Mouse (Mus musculus) embryo, embryonic 11 days (tissue): ENCODE measurements around the gene Map7.

Source experiments
- DNase-seq: peaks from one replicate; pipeline ENCODE4 v3.0.0-alpha.2; 2015

Gene Map7

DNA sequence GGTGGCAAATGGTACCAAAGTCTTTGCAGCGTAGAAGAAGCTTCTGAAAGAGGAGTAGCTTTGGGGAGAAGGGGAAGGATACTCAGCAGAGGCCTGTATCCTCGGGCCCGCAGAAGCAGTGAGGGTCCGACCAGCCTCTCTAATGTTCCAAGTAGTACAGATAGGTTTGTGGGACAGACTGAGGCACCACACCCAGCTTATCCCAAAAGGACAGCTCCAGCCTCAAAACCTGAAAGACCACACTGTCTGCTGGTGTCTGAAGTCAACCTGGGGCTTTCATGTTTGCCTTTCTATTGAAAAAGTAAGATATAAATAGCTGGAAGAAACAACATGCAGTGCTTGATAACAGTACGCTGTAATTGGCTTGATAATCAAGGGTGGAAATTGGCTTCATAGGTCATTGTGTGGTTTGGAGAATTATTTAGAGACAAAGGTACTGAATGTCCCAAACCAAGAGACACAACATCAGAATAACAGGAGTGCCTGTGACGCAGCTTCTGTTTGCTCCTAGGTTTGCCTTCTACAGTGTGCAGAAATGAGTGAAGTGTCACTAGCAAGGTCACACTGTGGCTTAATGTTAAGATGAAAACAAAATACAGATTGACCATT is 42.0 kb downstream of the Map7 start:
- no peak for DNase-seq

DNA sequence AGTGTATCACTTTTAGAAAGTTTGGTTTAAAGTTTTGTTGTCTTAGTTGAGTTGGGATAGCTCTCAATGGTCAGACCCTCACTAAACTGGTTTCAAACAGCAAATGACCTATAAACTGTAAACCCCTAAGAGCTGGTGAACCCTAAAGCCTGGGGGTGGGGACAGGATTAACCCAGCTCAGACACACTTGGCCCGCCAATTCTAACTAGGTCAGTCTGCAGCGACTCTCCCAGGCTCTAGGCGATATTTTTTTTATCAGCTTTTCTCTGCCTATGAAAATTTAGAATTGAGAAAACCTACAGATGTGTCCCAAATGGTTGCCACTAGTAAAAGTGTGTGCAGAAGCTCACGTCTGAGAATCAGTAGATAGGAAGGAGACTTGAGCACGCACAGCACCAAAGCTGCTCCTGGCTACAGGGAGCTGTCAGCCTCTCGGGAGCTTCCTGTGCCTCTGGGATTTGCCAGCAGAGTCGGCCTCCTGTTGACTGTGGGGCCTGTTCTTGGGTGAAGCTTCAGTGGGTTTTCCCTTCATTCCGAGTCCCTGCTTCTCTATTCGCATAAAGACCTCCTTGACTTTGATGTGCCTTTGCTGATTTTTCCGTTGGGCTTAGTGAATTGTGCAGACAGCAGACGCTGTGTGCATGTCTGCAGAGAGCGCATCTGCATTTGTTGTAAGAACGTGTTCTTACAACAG is 46.7 kb downstream of the Map7 start:
- DNase-seq: peak; percentile 21

DNA sequence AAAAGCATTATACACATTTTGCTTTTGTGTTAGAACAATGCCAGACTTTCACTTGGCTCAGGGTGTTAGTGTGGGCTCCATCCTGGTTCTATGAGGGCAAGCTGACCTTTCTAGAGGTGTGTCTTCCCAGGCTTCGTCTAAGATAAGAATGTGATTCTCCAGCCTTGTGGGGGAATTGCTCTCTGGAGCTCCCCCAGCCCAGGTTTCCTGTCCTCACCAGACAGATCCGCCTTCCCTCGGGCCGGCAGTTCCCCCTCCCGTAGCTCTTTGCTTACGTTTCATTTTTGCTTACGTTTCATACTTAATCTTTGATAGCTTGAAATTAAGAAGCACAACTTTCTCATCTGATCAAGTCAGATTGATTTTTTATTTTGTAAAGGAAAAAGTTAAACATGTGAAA is 48.8 kb downstream of the Map7 start:
- DNase-seq: no peak

DNA sequence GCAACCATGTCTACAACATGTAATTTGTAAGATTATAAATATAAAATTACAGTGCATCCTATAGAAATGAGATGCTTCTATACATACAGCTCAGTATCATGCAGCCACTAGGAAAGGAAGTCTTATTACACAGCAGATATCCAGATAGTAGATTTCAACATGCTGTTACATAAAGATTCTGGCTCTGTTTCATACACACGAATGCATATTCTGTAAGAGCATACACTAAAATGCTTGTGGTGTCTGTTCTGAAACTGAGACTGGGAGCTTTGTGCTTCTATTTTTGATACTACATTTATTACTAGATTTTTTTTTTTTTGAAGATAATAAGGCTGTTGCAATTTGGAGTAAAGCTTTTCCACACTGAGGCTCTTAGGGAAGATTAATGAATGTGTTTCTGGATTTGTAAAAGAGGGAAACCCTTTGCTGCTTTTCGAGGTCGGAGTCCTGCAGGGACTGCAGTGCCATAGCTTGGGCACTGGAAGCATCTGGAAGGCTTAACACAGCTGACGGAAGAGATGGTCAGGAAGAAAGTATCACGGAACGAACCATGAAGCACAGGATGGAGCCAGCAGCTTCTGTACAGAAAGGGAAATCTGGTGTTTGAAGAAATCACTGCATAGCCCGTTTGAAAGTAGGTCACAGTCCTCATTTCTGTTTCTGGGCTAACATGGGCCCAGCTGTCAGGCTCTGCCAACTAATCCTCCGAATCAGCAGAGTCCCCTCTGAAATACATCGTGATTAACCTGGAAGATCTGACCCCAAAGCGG is 50.9 kb downstream of the Map7 start:
- DNase-seq: no peak

DNA sequence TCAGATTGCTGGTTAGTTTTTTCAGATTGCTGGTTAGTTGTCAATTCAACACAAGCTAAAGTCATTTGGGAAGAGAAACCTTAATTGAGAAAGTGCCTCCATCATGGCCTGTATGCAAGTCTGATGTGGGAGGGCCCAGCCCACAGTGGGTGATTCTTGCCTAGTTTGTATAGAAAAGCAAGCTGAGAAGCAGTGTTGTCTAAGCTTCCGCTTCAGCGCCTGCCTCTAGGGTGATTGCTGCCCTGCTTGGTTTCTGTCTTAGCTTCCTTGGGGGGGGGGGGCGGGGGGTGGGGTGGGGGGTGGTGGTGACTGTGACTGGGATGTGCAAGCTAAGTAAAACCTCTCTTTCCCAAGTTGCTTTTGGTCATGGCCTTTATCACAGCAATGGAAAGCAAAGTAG is 53.0 kb downstream of the Map7 start:
- no peak for DNase-seq

DNA sequence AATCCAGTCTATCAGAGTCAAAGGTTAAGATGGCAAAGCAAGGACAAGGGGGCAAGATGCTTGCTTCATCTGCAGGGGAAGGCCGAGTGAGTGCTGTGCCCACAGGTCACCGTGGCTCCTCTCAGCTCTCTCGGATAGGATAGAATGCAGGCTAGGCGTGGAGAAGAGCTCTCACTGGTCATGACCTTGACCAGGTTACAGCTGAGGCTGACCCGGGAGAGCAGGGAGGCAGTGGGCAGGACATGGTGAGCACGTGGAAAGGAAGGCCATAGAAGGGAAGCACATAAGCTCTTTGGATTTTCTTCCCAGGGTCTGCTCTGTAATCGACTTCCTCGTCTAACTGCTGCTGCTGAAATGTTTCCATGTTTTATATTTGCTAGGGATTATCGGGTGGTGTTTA is 53.9 kb downstream of the Map7 start:
- no peak for DNase-seq

DNA sequence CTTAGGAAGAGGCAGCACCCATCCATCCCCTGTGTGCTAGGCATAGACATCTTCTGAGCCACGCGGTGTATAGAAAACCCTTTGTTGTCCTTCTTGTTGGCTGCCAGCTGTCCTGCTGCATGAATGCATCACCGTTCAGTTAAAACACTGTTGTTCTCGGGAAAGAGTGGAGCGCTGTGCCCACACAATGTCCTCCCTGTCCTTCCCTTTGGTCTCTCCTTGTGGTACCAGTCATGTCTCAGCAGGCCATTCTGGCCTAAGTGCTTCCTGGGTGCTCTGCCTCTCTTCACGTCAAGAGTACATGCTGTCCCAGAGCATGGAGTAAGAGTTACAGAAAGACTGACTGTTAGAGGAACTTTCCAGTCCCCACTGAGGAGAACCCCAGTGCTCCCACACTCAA is 54.5 kb downstream of the Map7 start:
- no peak for DNase-seq

DNA sequence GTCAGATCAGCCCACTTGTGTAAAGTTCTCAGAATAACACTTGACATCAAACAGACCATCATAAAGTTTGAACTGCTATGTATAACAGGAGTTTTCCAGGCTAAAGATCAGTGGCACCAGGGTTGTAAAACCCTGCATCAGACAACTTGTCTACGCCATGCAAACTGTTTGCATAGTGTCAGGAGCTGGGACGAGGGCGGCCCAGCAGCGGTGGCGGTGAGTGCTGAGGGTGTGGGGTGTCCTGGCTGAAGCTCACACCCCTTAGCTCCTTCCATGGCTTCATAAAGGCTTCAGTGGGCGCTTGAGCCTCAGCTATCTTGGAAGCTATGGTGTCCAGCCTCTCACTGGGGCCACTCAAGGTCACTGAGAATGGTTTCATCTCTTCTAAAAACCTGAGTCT is 55.2 kb downstream of the Map7 start:
- DNase-seq: no peak

DNA sequence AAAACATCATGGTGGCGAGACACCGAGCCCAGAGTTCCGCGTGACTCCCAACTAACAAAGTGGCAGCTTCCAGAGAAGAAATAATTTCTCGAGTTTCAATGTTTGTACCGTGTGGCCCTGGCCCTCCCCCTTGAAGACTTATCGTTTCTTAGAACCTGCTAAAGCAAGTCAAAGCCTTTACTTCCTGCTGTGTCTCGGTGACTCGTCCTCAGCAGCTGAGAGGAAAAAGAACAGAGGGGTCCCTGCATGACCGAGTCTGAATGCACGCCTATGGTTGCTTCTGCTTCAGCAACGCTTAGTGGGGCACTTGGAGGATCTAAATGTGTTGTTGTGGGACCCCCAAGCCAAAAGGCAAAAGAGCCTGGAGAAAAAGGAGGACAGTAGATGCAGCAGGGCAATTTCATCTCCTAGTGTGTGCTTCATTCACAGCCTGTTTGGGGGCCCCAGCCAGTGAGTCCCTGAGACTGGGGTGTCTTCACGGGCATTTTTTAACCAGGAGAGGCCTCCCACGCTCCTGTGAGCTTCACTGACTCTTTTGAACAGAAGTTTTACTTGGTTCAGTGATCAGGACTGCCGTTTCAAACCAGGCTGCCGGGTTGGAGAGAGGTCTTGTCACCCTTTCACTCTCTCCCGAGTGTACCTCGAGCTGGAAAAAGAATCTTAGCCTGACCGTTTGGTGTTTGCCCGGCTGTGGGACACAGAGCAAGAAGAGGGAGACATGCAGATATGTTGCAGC is 56.6 kb downstream of the Map7 start:
- peak; percentile 41 for DNase-seq

DNA sequence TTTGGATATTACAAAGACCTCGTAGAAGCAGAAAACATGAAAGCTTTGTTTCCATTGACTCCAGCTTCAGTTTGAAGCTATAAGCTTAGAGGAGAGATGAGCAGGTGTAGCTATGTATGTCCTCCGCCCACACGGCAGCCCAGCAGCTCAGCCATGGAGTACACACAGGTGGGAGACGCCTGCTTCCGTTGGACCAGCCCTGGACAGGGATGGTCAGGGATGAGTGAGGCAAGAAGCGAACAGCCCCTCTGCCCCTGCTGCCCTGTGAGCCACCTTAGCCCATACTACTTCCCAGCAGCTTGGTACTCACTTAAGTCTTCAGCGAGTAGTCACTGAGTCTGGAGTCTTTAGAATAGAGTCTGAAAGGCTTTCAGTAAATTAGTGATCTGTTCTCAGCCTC is 58.7 kb downstream of the Map7 start:
- DNase-seq: no peak

DNA sequence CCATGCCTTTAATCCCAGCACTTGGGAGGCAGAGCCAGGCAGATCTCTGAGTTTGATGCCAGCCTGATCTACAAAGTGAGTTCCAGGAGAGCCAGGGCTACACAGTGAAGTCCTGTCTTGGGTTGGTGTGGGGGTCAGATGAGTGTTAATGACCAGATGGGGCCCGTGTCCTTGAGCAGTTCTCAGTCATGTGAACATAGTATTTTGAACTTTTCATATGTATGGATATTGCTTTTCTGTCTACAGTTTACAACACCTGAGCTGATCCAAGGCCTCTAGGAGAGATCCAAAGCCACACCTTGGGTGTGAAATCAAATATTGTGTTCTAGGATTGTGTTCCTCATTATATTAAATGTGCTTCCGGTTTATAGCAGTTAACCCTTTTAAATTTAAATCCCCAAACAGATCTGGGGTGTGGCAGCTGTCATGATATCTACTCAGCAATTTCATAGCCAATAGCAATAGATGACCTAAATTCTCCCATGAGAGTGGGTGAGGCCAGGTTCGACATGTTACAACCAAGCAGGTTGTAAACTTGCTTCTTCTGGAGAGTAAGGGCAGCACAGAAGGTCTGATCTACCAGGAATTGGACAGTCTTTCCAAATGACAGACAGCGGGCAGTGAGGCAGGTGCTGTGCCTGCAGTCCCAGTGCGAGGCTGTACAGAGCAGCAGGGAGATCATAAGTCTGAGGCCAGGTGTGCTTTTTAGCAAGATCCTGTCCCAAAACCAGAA is 61.5 kb downstream of the Map7 start:
- no peak for DNase-seq

DNA sequence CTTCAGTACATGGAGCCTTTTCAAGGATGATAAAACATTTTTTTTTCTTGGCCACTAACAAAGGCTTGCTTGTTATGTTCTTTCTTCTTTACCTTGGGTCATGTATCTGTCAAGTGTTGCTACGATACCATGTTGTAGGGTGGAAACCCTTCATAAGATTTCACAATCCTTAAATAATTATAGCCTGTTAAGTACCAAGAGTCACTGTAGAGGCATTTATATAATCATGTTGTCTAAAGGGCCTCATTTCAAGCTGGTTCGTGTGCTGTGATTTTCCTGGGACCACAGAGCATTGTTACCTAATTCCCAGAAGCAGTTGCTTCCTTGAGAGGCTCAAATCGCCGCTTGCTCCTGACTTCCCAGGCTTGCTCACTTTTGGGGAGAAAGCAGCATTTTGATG is 66.1 kb downstream of the Map7 start:
- DNase-seq: no peak

DNA sequence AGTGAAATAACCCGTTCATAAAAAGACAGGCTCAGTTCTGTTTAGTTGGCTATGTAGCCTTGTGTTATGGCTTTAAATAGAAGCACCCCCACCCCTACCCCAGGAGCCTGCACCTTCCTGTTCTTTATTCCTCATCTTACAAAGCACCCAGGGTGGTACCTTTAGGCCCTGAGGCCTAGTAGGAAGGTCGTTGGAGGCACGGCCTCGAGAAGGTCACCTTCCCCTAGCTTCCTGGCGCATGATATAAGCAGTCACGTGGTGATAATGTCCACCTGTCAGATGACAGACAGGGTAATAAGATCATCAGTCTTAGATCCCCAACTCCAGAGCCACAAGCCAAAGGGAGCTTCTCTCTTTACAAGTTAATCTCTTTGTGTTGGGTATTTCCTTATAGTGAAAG is 68.7 kb downstream of the Map7 start:
- no peak for DNase-seq

DNA sequence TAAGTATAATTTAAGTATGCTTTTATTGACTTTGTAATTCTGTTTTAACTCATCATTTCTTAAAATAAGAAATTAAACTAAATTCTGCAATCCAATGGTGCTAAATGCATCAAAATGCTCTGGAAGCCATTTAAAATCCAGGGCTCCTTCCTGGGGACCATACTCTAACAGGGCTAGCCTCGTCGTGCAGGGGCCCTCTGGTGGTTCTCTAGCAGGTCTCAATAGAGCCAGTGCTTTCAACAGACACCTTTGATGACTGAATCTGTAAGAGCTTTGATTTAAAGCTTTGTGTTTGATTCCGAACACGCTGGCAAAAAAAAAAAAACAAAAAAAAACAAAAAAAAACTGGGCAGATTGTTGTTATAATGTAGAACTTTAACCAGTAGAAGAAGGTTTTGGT is 70.6 kb downstream of the Map7 start:
- DNase-seq: no peak

DNA sequence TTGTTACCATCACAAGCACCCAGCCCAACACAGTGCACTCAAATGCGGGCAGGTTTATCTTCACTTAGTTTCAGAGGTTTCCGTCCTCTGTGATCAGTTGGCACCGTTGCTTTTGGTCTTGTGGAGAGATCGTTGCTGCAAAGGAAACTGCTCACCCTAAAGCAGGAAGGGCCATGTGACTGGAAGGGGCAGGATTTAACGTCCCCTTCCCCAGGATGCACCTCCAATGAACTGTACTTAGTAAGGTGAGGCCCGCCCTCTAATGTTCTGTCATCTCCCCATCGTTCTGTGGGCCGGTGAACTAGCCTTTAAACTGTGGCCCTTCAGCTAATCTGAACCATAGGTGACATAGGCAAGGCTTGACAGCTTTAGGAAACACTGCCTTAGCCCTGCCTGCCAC is 71.3 kb downstream of the Map7 start:
- no peak for DNase-seq

DNA sequence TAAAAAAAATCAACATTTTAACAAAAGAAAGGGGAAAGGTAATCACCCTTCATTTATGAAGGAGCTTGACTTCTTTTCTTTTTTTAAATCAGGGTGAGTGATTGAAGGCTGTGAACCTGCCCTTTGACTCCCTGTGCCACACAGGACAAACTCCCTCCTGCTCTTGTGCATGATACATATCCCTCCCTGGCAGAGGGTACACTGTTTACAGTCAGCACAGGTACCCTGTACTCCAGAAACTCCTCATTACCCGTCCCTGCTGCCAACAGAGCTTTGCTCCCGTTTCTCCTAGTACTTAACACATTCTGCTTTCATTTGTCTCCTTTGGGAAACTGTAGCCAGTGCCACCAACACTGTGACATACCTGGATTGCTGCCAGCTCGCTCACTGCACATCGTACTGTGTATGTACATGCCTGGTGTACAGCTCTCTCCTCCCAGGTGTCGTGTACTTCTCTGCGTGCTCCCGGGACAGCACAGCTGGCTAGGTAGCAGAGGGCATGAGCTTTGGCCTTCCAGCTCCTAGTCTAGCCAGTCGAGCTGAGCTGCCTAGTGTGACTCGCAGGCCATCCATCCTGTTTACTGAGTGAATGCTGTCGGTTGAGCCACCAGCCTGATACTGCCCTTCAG is 72.3 kb downstream of the Map7 start:
- DNase-seq: no peak

DNA sequence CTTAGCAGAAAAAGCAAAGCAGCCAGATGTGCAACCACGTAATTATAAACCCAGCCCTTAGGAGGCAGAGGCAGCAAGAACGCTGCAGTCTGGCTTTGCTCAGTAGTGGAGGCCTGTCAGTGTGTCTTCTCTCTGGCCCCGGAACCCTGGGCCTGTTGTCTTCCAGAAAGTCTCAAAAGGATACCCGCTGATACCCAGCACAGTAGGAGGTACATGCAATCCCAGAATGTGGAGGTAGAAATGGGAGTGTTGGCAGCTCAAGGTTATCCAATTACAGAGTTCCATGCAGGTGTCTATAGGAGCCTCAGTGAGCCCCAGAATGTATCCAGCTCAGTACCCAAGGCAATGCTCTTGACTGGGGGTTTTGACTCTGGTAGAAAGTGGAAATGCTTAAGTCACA is 73.7 kb downstream of the Map7 start:
- no peak for DNase-seq

DNA sequence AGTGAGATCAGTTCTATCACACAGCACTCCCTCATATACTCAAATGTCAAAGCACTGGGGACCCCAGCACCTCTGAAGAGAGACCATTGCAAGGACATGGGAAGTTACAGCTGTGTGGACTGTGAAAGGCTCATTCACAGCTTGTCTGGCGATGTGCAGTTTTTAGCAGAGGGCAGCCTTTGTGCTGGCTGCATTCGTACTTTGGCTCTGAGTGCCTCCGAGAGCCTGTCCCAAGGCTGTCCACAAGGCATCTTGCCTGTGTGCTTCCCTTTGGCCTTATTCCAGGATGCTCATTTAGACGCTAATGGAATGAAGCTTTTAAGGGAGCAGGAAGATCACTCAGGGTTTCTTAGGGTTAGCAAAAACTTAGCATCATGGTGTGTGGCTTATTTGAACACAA is 78.5 kb downstream of the Map7 start:
- DNase-seq: no peak

DNA sequence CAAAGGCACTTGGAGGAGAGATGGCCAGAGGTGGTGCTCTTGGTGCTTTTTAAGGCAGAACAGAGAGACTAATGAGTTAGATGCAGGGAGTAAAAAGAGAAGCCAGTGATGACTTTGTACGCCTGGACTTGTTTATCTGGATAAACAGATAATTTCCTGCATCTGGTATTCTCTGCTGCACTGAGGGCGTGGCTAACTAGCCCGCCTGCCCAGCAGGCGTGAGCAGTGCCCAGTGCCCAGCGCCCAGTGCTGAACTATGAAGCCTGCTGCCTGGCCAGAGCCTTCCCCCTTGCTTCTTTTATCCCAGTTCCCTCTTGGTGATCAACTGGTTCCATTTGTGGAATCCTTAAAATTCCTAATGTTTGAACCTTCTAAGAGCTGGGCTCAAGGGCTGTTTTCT is 81.8 kb downstream of the Map7 start:
- no peak for DNase-seq

DNA sequence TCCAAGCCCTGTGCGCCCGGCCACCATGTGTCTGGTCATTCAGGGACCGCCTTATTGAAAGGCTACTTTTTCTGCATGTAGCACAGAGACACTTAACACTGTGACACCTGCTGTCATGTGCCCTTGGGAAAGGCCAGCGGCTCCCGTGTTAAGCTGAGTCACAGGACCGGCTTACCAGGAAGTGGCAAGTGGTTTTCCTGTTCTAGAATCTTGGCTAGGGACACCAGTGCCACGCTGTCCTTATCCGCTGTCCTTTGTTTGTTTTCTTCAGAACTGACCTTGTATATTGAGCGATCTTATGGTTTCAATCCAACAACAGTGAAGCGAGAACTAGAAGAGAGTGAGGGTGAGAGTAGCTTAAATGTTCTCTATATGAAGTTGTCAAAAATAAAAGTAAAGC is 85.2 kb downstream of the Map7 start:
- DNase-seq: no peak

DNA sequence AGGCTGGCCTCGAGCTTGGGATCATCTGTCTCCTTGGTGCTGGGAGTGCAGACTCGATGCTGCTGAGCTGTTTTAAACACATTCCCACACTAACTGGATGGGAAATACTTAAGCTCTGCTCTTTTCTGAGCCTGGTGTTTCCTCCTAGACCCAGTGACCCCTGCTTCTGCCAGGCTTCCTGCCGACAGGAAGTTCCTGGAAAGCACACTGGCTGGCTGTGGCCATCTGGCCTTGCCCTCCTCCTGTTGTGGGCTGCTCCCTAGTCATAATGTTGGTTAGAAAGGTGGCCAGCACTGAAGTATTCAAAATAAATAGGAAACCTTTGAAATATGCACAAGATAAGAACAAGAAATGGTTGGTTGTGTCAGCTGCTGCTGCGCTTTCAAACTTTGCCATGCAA is 86.2 kb downstream of the Map7 start:
- peak; percentile 30 for DNase-seq

DNA sequence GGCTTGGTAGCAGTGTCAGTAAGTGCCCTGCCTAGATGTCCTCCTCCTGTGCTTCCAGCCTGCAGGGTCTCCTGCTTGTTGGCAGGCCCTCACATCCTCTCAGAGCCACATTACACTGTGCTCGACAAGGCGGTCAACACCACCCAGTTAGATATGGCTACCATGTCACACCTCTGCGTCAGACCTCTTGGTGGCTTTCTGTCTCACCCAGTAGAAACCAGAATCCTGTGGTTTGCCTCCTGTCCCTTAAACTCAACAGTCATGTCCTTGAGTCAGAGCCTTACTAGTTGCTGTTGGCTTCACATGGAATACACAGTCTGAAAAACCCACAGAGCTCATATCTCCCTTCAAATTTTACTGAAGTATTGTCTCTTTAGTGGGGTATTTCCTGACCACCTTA is 87.4 kb downstream of the Map7 start:
- no peak for DNase-seq

DNA sequence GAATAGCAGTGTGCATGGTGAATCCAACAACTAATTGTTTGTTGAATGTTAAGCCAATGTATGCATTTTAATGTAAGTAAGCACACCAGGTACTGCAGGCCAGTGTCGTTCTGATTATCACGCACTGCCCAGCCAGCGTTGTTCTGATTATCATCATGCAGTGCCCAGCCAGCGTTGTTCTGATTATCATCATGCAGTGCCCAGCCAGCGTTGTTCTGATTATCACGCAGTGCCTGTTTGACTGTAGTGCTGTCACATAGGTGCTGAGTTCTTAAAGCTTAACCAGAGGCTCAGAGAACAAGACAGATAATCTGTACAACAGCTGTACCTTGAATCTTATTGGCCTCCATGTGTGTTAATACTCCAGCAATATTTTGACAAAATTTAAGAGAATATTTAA is 88.0 kb downstream of the Map7 start:
- no peak for DNase-seq
